Mouse (Mus musculus): ENCODE measurements around the gene Pgpep1.

The Pgpep1 gene

GRCm38 (mm10) chr8:70660273-70660725, at the start of gene Pgpep1:
Gene Pgpep1 (minus strand): TSS chr8:70660388.
- DNase-seq (ENCODE audit: extremely low read depth, low read depth) = no peak

GRCm38 (mm10) chr8:70709794-70710193, 49.6 kb upstream of the Pgpep1 start:
- DNase-seq (ENCODE audit: extremely low read depth, low read depth) = no peak

GRCm38 (mm10) chr8:70708281-70708680, 48.1 kb upstream of the Pgpep1 start:
- DNase-seq (ENCODE audit: extremely low read depth, low read depth) = no peak

GRCm38 (mm10) chr8:70703287-70703686, 43.1 kb upstream of the Pgpep1 start, which contains the start of gene Iqcn:
Gene Iqcn (plus strand): TSS chr8:70703457.
- DNase-seq (ENCODE audit: extremely low read depth, low read depth) = no peak

DNA sequence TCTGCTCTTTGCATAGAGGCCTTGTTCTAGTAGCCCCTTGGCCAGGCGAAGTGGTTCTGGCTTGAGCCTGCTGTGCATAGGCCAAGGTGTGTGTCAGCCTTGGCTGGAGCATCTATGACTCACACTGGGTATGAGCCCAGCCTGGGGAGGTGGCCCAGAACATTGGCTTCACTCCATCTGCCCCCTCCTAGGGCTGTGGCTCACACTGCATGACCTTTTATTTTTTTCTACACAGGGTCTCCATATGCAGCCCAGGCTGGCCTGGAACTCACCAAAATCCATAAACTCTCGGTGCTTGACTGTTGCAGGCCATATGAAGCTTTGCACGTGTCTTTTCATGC, 42.6 kb upstream of the Pgpep1 start:
- no peak for DNase-seq (ENCODE audit: extremely low read depth, low read depth)

DNA sequence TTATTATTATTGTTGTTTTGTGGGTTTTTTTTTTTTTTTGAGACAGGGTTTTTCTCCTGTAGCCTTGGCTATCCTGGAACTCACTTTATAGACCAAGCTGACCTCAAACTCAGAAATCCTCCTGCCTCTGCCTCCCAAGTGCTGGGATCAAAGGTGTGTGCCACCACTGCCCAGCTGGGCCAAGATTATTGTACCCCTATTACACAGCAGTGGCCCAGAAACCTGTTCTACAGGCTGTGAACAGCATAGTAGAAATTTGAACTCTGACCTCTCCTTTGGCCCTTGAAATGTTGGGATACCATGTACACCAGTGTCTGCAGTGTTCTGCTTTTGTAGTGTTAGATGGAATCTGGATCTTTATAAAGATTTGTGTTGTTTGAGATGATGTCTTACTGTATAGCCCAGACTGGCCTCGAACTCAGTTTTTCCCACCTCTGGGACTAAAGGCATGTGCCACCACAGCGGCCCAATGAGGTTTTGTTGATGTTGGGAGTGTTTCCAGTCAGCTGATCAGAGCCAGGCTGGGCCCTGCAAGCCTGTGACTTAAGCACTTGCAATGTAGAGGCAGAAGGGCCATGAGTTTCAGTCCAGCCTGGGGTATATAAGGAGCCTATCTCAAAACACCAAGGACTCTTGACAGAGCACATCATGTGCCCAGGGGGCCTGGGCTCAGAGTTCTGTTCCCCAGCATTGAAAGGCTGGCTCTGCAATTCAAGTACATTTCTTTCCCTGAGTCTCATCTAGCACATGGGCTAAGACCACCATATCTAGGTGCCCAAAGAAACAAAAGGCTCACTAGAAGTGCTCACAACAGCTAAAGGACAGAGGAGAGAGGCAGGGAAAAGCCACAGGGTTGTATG, 42.0 kb upstream of the Pgpep1 start:
- no peak for DNase-seq (ENCODE audit: extremely low read depth, low read depth)

GRCm38 (mm10) chr8:70701048-70701981, 41.1 kb upstream of the Pgpep1 start:
- no peak for DNase-seq (ENCODE audit: extremely low read depth, low read depth)

- no peak for DNase-seq (ENCODE audit: extremely low read depth, low read depth)
These were observed 40.4 kb upstream of the Pgpep1 start for GRCm38 (mm10) chr8:70700555-70700922.

DNA sequence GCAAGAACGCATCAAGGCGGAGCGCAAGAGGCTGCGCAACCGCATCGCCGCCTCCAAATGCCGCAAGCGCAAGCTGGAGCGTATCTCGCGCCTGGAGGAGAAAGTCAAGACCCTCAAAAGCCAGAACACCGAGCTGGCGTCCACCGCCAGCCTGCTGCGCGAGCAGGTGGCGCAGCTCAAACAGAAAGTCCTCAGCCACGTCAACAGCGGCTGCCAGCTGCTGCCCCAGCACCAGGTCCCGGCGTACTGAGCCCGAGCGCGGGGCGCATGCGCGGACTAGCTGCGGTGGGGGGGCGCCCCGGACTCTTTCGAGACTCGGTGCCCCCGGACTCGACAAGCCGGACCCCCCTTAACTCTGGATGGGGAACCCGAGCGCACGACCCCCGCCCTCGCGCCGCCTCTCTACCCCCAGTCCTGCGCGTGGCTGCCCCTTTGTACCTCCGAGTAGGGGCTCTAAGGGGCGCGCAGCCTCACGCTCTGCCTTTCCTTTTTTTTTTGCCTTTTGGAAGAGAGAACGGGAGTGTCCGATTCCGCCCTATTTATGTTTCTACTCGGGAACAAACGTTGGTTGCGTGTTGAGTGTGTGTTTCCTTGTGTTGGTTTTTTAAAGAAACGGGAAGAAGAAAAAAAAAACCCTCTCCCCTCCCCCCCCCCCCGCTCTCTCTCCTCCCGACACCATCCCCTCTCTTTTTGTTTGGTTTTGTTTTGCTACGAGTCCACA, 39.8 kb upstream of the Pgpep1 start:
- DNase-seq (ENCODE audit: extremely low read depth, low read depth) = no peak

DNA sequence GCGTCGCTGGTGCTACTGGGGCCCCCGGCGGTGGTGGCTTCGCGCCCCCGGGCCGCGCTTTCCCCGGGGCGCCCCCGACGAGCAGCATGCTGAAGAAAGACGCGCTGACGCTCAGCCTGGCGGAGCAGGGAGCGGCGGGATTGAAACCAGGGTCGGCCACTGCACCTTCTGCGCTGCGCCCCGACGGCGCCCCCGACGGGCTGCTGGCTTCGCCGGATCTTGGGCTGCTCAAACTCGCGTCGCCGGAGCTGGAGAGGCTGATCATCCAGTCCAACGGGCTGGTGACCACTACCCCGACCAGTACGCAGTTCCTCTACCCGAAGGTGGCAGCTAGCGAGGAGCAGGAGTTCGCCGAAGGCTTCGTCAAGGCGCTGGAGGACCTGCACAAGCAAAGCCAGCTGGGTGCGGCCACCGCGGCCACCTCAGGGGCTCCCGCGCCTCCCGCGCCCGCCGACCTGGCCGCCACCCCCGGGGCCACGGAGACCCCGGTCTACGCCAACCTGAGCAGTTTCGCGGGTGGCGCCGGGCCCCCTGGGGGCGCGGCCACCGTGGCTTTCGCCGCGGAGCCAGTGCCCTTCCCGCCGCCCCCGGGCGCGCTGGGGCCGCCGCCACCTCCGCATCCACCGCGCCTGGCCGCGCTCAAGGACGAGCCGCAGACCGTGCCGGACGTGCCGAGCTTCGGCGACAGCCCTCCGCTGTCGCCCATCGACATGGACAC, 39.1 kb upstream of the Pgpep1 start:
- DNase-seq (ENCODE audit: extremely low read depth, low read depth) = no peak

DNA sequence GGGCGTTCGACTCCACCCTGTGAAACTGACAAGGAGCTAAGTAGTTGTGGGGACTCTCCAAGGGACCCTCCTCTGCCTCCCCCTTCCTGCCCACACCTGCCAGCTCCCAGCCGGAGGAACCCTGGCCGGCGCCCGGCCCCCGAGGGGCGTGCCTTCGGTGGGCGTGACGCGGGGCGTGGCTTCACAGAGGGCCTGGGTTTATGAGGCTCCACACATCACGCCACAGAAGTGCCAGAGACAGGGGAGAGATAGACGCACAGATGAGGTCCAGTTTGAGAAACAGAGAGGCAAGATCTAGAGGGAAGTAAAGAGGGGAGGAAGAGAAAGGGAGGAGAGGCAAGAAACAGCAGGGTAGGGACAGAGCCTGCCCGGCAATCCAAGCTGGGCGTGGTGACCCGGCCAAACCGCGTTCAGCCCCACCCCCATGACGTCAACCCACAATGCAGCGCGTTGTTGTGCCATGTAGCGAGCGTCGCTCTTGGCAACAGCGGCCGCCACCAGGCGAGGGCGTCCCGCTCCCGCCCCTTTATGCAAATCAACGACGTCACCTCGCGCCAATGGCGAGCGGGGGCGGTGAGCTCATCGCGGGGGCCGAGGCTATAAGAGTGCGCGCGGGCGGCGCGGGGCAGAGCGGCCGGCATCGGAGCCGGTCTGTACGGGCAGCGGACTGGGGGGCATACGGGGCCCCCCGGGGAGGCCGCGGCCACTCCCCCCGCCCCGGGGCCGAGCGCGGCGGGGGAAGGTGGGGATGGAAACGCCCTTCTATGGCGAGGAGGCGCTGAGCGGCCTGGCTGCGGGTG, 38.3 kb upstream of the Pgpep1 start, which contains the start of gene Jund:
Gene Jund, plus strand, starts transcription at position 640 of the 800 bp plus-strand sequence.
- peak; percentile 87 for DNase-seq (ENCODE audit: extremely low read depth, low read depth)

DNA sequence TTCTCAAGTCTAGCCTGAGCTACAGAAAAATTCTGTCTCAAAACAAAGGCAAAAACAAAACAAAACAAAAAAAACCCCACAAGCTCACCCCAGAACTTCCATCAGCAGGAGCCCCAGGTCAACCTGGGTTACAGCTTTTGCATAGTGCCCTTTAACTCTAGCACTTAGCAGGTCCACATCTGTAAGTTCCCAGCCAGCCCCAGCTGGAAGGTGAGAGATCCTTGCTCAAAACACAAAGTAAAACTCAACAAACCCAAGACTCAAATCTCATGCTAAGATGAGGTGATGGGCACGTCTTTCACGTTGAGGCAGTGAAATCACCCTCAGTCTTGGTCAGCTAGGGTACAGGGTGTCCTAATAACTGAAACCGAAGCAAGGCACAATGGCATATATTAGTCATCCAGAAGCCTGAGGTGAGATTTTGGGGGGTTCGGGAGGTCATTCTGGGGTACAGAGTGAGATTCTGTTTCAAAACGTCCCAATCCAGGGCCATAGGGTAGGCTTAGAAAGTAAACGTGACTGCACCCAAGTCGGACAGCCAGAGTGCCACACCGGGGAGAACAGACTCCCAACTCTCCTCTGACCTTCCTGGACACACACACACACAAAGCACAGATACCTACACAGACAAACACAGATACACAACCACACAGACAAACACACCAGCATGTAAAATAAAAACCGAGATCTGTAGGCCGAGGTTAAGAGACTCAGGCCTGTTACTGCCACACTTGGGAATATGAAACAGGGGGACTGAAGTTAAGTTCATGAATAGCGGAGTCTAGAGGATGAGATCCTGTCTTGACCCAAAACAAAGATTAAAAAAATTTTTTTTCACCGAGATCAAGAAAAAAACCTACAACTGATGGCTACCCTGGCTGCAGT, 37.4 kb upstream of the Pgpep1 start:
- no peak for DNase-seq (ENCODE audit: extremely low read depth, low read depth)

DNA sequence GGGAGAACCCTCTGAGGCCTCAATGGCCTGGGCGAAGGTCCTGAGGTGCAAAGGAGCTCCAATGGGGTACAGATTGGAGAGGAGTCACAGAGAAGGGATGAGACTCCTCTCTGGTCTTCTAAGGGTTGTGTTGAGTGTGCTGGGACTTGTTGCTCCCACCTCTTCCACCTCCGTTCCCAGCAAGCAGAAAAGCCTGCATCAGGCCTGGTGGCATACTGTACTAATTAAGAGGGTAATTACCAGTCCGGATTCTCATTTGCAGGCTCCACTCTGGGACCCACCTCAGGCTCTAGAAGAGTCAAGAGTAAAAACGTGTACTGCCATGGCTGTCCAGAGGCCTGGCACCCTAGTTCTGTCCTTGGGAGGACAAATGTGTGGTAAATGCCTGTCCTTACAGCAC, 36.8 kb upstream of the Pgpep1 start:
- no peak for DNase-seq (ENCODE audit: extremely low read depth, low read depth)

DNA sequence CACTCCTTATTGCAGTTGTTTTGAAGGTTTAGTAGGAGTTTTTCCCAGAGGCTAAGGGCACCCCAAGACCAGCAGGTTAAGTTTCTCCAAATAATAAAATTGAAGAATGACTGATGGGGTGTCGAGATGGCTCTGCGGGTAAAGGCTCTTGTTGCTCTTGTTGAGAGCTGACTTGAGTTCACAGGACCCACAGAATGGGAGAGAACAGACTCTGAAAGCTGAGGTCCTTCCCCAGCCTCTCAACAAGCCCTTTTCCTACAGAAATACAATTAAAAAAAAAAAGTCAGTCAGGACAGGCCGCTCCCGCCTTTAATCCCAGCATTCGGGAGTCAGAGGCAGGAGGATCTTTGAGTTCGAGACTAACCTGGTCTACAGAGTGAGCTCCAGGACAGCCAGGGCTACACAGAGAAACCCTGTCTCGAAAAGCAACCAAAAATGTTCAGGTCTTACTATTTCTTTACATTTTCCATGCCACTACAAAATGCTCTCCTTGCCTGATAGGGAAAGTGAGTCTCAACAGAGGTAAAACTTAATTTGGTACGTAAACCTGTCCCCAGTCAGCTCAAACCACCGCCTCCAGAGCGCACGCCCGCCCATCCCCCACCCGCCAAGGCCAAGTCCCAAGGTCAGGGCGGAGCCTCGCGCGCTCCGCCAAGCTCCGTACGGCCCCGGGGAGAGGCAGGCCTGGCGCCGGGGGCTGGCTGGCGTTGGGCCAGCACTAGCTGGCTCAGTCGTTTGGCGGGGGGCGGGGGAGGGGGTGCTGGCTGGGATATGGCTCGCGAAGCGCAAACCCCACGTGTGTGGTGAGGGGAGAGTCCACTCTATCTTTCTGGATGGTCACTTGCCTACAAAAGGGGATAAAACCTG, 36.1 kb upstream of the Pgpep1 start:
- peak; percentile 24 for DNase-seq (ENCODE audit: extremely low read depth, low read depth)

GRCm38 (mm10) chr8:70695318-70696018, 35.3 kb upstream of the Pgpep1 start:
- peak; percentile 71 for DNase-seq (ENCODE audit: extremely low read depth, low read depth)

- no peak for DNase-seq (ENCODE audit: extremely low read depth, low read depth)
These were observed 33.4 kb upstream of the Pgpep1 start for GRCm38 (mm10) chr8:70693636-70694035.

DNA sequence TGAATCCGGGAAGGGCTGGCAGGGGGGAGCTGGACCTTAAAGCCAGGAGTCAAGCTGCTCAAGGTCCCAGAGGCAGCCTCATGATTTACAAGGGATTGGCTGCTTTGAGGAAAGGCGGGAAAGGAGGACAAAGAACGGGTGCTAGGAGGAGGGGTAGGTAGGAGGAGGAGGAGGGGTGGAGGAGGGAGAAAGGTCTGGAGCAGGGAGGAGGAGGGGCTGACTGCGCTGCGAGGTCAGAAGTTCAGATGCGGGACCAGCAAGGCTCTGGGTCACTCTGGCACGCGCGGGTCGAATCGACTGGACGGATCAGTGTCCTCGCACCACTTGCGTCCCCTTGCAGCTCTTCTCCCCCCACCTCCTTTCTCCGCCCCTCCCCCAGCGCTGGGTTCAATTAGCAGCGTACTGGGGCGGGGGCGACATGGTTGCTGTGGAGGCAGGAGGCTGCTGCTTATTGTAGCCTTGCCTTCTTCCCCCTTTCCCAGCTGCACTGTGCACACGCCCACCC, 31.6 kb upstream of the Pgpep1 start:
- DNase-seq (ENCODE audit: extremely low read depth, low read depth) = no peak
